Mouse (Mus musculus) spleen, adult 2 months (tissue): Measurements from ENCODE around the gene Psme3.

Source experiments
- CTCF ChIP-seq: fragments of 200-500 bp; IDR thresholded peaks from 2 replicates; pipeline ENCODE4 v1.5.1; 2011; ENCODE audit warnings: mild to moderate bottlenecking, inconsistent platforms; ENCODE audit not compliant: insufficient read depth, insufficient read length, insufficient replicate concordance; ENCODE audit errors: extremely low read depth
- POLR2A ChIP-seq: fragments of 200-500 bp; IDR thresholded peaks from 2 replicates; pipeline ENCODE4 v1.6.1; 2011; ENCODE audit warnings: low read depth, low read length, inconsistent platforms

GRCm38 (mm10) chr11:101316501-101316917 lies 496 bp downstream of the Psme3 start:
- no peak for TF ChIP-seq POLR2A
- no peak for TF ChIP-seq CTCF
